8 mouse cellular contexts compared by ENCODE assay signal in the genomic region with DNA sequence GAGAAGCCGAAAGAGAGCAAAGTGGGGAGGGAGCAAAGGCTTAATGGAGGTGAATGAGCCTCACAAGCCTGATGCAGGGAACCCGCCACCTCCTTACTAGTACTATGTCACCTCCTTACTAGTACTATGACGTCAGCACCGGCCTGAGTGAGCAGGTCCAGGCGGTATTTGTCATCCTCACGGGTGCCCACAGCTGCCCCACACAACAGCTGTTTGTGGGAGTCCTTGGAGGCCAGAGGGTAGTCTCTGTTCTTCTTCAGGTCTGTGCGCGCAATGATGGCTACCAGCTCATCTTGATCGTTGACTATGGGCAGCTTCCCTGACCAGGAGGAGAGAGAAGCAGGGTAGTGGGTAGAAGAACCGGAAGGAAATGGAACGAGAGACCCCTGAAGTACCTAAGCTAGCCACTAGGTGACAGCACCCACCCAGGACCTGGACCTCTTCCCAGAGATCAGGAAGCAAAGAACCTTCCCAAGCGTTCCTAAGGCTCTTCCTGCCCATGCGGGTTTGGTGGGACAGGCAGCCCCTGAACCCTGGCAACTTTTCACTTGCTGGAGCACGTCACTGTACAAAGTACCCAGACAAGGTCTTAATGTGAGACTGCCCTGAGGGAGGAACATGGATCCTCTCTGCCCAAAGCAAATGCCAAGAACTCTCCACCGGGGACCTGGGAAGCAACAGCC. TPM values are rescaled to one million over a fixed set of nuclear protein-coding genes. Genes with fewer than 3 reads are reported as not detected.
DNase-seq lines count a peak whose midpoint lies in the region; ATAC-seq lines count a peak whose summit lies in the region.

No protein-coding gene starts in this region.

- peak; percentile 78 for ATAC-seq in CD4-positive, CD25-positive, alpha-beta regulatory T cell, adult 4 months
- peak; percentile 60; the same call in 1 of the 2 replicates for ATAC-seq in megakaryocyte progenitor cell, adult 5-6 weeks (replicated peaks; ENCODE audit: poor library complexity)

- DNase-seq in gastrocnemius, adult 18-20 months (ENCODE audit: low spot score): peak; percentile 57
- no peak for DNase-seq in gastrocnemius, adult 8-10 months (ENCODE audit: low spot score in 2 of 2)
- peak; percentile 84 to 91 for DNase-seq in cerebellum, postnatal 10 days
- peak; percentile 28 for DNase-seq in gastrocnemius, postnatal 25 days
- DNase-seq in kidney, adult 9 months: peak; percentile 71
- DNase-seq in thymus, postnatal 36 days: peak; percentile 50 to 57

RNA-seq across cellular contexts. Expression of a gene that starts 11.1 kb away (rescaled TPM):
- 10 to 100 TPM in 1 of 2 experiments, 1 to 10 TPM in 1; 9.2 to 12.8 TPM for total RNA-seq in gastrocnemius, adult 18-20 months (2021)
- total RNA-seq in gastrocnemius, adult 8-10 months (2022): 10 to 100 TPM in 3 of 4 experiments, 1 to 10 TPM in 1; 9.7 to 13.5 (median 10.9) TPM
- 10 to 100 TPM; 18.5 to 22.7 TPM for polyA plus RNA-seq in CD4-positive, CD25-positive, alpha-beta regulatory T cell, adult 4 months (2017; shearing (Covaris generic))
- total RNA-seq in gastrocnemius, postnatal 25 days (2021): 10 to 100 TPM; 13.6 to 15.5 TPM
- 56.0 and 76.2 TPM in 2 replicates for total RNA-seq in megakaryocyte progenitor cell, adult 5-6 weeks (2015)
- 94.2 and 106 TPM in 2 replicates for total RNA-seq in megakaryocyte progenitor cell, adult 5-6 weeks (2017)

RNA-seq across cellular contexts. Expression of a gene that starts 25.7 kb away (rescaled TPM):
- under 1 TPM; 0.30 to 1.00 TPM for total RNA-seq in gastrocnemius, adult 18-20 months (2021)
- under 1 TPM; 0.46 to 0.70 (median 0.53) TPM for total RNA-seq in gastrocnemius, adult 8-10 months (2022)
- under 1 TPM; 0.16 to 0.28 TPM for polyA plus RNA-seq in CD4-positive, CD25-positive, alpha-beta regulatory T cell, adult 4 months (2017; shearing (Covaris generic))
- total RNA-seq in gastrocnemius, postnatal 25 days (2021): 1 to 10 TPM in 1 of 2 experiments, under 1 TPM in 1; 0.97 to 1.1 TPM
- not detected in 2 replicates for total RNA-seq in megakaryocyte progenitor cell, adult 5-6 weeks (2015)
- not detected in 2 replicates for total RNA-seq in megakaryocyte progenitor cell, adult 5-6 weeks (2017)

RNA-seq across cellular contexts. Expression of a gene that starts 40.3 kb away (rescaled TPM):
- 10 to 100 TPM; 12.9 to 15.2 TPM for total RNA-seq in gastrocnemius, adult 18-20 months (2021)
- total RNA-seq in gastrocnemius, adult 8-10 months (2022): 10 to 100 TPM; 10.7 to 15.9 (median 14.8) TPM
- 10 to 100 TPM; 60.2 to 62.8 TPM for polyA plus RNA-seq in CD4-positive, CD25-positive, alpha-beta regulatory T cell, adult 4 months (2017; shearing (Covaris generic))
- total RNA-seq in gastrocnemius, postnatal 25 days (2021): 10 to 100 TPM; 13.7 to 14.1 TPM
- total RNA-seq in megakaryocyte progenitor cell, adult 5-6 weeks (2015): 46.3 and 59.0 TPM in 2 replicates
- 47.4 and 79.8 TPM in 2 replicates for total RNA-seq in megakaryocyte progenitor cell, adult 5-6 weeks (2017)

Comparison
In these comparisons a context has a peak if more than half of its experiments do, and no peak if none do; other contexts are left out.
1. DNase-seq: peak in gastrocnemius, adult 18-20 months (single experiment), cerebellum, postnatal 10 days (2 of 2), gastrocnemius, postnatal 25 days (single experiment), kidney, adult 9 months (single experiment) and thymus, postnatal 36 days (2 of 2); none in gastrocnemius, adult 8-10 months (0 of 2).